Mouse (Mus musculus): ENCODE measurements around the gene Frem2.

DNA sequence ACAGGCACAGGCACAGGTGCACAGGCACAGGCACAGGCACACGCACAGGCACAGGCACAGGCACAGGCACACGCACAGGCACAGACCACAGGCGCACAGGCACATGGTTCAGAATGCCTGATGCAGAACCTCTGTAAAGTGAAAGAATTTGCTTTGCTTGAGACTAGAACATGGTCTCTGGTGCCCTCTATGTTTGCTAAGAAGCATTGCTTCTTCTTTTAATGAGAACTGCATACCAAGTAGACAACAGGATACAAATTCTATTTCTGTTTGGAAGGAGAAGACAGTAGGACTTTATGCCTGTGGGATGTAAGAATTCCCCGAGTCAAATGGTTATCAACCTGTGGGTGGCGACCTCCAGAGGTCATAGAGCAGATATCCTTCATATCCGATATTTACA is 154.7 kb downstream of the Frem2 start:
- no peak for TF ChIP-seq CTCF (IDR thresholded peaks at IDR 0.05; ENCODE audit: borderline replicate concordance, control insufficient read depth, extremely low read depth, insufficient read depth, low read length, poor library complexity)
- TF ChIP-seq POLR2A (IDR thresholded peaks at IDR 0.05; ENCODE audit: control insufficient read depth, extremely low read depth, insufficient read depth, low read length, poor library complexity) = no peak
